Mouse (Mus musculus) small intestine, adult 2 months (tissue): Measurements from ENCODE around the gene Olfr96. TPM values are rescaled to one million over a fixed set of nuclear protein-coding genes. Genes with fewer than 3 reads are reported as not detected.
A peak's percentile ranks its signal among the peaks of the same experiment; 100 is the strongest.

Source experiments
- H3K27ac ChIP-seq: fragments of 200-500 bp; 2 replicates; pipeline ENCODE4 v1.5.1; 2012; ENCODE audit warnings: low read depth, low read length, control low read depth, inconsistent platforms; ENCODE audit not compliant: insufficient read depth
- H3K27me3 ChIP-seq: fragments of 200-500 bp; 2 replicates; pipeline ENCODE4 v1.6.1; 2012; ENCODE audit warnings: mild to moderate bottlenecking, moderate library complexity, low read length, inconsistent platforms; ENCODE audit not compliant: control insufficient read depth, insufficient read depth
- H3K36me3 ChIP-seq: fragments of 200-500 bp; 2 replicates; pipeline ENCODE4 v1.6.1; 2012; ENCODE audit warnings: mild to moderate bottlenecking, low read length, control low read depth, inconsistent platforms; ENCODE audit not compliant: control insufficient read depth, insufficient read depth
- H3K4me1 ChIP-seq: fragments of 200-500 bp; 2 replicates; pipeline ENCODE4 v1.6.1; 2012; ENCODE audit warnings: low read length, inconsistent platforms, mixed read lengths; ENCODE audit not compliant: control insufficient read depth, insufficient read depth, insufficient read length
- H3K4me3 ChIP-seq: fragments of 200-500 bp; 2 replicates; pipeline ENCODE4 v1.5.1; 2012; ENCODE audit warnings: low read depth, mild to moderate bottlenecking, control low read depth, inconsistent platforms, low read length, moderate library complexity
- CTCF ChIP-seq: fragments of 200-500 bp; IDR thresholded peaks from 2 replicates; pipeline ENCODE4 v1.5.1; 2012; ENCODE audit warnings: low read depth, mild to moderate bottlenecking, control low read depth, inconsistent platforms, low read length, moderate library complexity, mixed read lengths; ENCODE audit not compliant: insufficient replicate concordance, insufficient read length; ENCODE audit errors: extremely low read depth
- POLR2A ChIP-seq: fragments of 200-500 bp; IDR thresholded peaks from 2 replicates; pipeline ENCODE4 v1.6.1; 2012; ENCODE audit warnings: low read depth, mild to moderate bottlenecking, control low read depth, inconsistent platforms, low read length, moderate library complexity
- WGBS: fragments of 180-500 bp; shearing (Covaris S2); methylation state at CpG from one replicate; pipeline ENCODE4 v1.1.7; 2018; 5-methylcytosine and 5-hydroxymethylcytosine counted together
- polyA plus RNA-seq: library from polyadenylated mRNA; depleted of rRNA; stranded (reverse); fragments of >200 nt; gene quantifications from 2 replicates; pipeline ENCODE4 v1.2.3, GENCODE M21; 2012

The Olfr96 gene
- polyA plus RNA-seq, 1 experiment = not detected

- H3K4me1 ChIP-seq = no peaks in the 10 kb centered on the region
These were observed 22.3 kb downstream of the Olfr96 start for GRCm38 (mm10) chr17:37242198-37242597.

DNA sequence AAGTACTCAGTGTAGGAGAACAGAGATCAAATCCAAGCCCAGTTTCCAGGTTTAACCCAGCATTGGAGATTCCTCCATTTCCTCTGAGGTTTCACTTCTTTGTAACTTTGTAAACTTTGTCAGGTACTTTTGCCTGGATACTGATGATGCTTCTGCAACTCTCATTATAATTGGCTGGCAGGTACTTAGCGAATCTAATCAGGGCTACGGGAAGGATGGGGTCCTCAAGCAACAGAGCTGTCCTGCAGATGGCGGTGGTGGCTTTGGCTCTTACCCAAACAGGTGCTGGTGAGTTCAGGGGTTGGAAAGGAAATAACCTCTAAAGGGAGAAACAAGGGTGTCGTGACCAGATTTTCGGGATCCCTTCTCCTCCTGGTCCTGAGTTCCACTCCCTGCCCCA lies 26.8 kb downstream of the Olfr96 start:
- WGBS = 26% methylated on average over 5 of the region's 5 CpGs
- H3K27ac ChIP-seq = no peak overlapping the region
- peak overlapping the region; percentile 29 for H3K4me3 ChIP-seq
- no peaks in the 10 kb centered on the region for H3K27me3 ChIP-seq
- H3K36me3 ChIP-seq = no peaks in the 10 kb centered on the region
- no peaks in the 10 kb centered on the region for H3K4me1 ChIP-seq
- no peak for TF ChIP-seq CTCF

More at GRCm38 (mm10) chr17:37242198-37242597, 22.3 kb downstream of the Olfr96 start:
- Histone ChIP-seq H3K27ac (no peak overlapping the region), H3K4me3 (no peak overlapping the region), H3K27me3 (no peaks in the 10 kb centered on the region), H3K36me3 (no peaks in the 10 kb centered on the region)
- WGBS = 11% methylated on average over 3 of the region's 3 CpGs
- no peak for TF ChIP-seq POLR2A
- TF ChIP-seq CTCF = no peak

GRCm38 (mm10) chr17:37249460-37249859 lies 29.5 kb downstream of the Olfr96 start:
- no peak overlapping the region for H3K27ac ChIP-seq
- no peaks in the 10 kb centered on the region for H3K4me1 ChIP-seq
- H3K27me3 ChIP-seq = no peaks in the 10 kb centered on the region
- no peaks in the 10 kb centered on the region for H3K36me3 ChIP-seq
- H3K4me3 ChIP-seq = no peak overlapping the region
- TF ChIP-seq POLR2A = no peak
- no peak for TF ChIP-seq CTCF

GRCm38 (mm10) chr17:37250544-37250943 lies 30.6 kb downstream of the Olfr96 start:
- Histone ChIP-seq H3K4me1 (no peaks in the 10 kb centered on the region), H3K27ac (no peak overlapping the region), H3K4me3 (no peak overlapping the region), H3K36me3 (no peaks in the 10 kb centered on the region), H3K27me3 (no peaks in the 10 kb centered on the region)
- TF ChIP-seq CTCF = no peak
- TF ChIP-seq POLR2A = no peak
- WGBS = 16% methylated on average over 1 of the region's 1 CpGs

DNA sequence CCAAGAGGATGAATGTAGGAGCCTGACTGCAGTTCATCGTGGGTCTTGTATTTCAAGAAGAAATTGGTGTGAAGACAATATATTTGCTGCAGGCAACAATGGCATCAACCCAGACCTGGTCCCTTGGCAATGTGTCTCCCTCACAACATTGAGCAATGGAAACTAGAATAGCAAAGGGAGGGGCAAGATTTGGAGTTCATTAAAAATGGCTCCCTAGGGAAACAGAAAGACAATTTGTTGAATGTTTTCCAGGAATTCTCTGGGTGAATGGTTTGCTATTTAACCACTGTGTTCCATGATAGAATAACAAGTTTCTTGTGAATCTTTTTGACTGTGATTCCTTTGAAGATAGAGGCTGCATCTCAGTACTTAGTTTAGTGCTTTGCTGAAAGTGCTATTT lies 43.7 kb downstream of the Olfr96 start, which contains the start of gene Olfr98:
TSS of gene Olfr98 (minus strand) at position 124 of the 400 bp plus-strand sequence.
- 82% methylated on average over 1 of the region's 1 CpGs for WGBS
- H3K4me1 ChIP-seq = no peaks in the 10 kb centered on the region
- TF ChIP-seq POLR2A (no peak), CTCF (no peak)

GRCm38 (mm10) chr17:37270058-37270701 lies 50.2 kb downstream of the Olfr96 start, which contains the start of gene H2-M3:
Gene H2-M3, plus strand, starts transcription at chr17:37270220.
- Histone ChIP-seq H3K27me3 (no peaks in the 10 kb centered on the region), H3K36me3 (peaks cover 7% of the 10 kb centered on the region; the same call in 1 of the 2 replicates), H3K4me1 (peaks cover 3% of the 10 kb centered on the region; the same call in 1 of the 2 replicates), H3K27ac (peak within 1 kb of the TSS; percentile 80), H3K4me3 (peak within 1 kb of the TSS; percentile 84)
- TF ChIP-seq CTCF = no peak
- no peak for TF ChIP-seq POLR2A
- 1% methylated on average over 26 of the region's 26 CpGs for WGBS

More for the DNA sequence above, 43.7 kb downstream of the Olfr96 start, which contains the start of gene Olfr98:
- no peaks in the 10 kb centered on the region for H3K36me3 ChIP-seq
- H3K27me3 ChIP-seq = no peaks in the 10 kb centered on the region
- no peak within 1 kb of the TSS for H3K27ac ChIP-seq
- H3K4me3 ChIP-seq = no peak within 1 kb of the TSS

GRCm38 (mm10) chr17:37270702-37271092 lies 50.8 kb downstream of the Olfr96 start:
- Histone ChIP-seq H3K27me3 (no peaks in the 10 kb centered on the region), H3K27ac (peak overlapping the region; percentile 80), H3K4me3 (peak overlapping the region; percentile 84), H3K4me1 (peaks cover 3% of the 10 kb centered on the region; the same call in 1 of the 2 replicates), H3K36me3 (peaks cover 7% of the 10 kb centered on the region; the same call in 1 of the 2 replicates)
- TF ChIP-seq POLR2A (peak; percentile 7; the same call in 1 of the 2 replicates), CTCF (no peak)
- WGBS = 15% methylated on average over 8 of the region's 8 CpGs
